Mouse (Mus musculus) activated CD4-positive, CD25-positive, alpha-beta regulatory T cell, adult 4 months (primary cell): ENCODE measurements at regions not wholly inside any gene's neighbourhood (a gene's known extent, or its start where the extent isn't known, plus 50 kb on each side); places are given as distances from the start of the nearest gene placed in this dataset.

Experiments used
- ATAC-seq: one replicate; pipeline ENCODE4 v1.8.0; 2017

- no peak for ATAC-seq
Observed at GRCm38 (mm10) chr5:39159651-39160050, 283.0 kb upstream of the Clnk start.

GRCm38 (mm10) chr5:39155763-39156162, 279.2 kb upstream of the Clnk start:
- ATAC-seq = no peak

DNA sequence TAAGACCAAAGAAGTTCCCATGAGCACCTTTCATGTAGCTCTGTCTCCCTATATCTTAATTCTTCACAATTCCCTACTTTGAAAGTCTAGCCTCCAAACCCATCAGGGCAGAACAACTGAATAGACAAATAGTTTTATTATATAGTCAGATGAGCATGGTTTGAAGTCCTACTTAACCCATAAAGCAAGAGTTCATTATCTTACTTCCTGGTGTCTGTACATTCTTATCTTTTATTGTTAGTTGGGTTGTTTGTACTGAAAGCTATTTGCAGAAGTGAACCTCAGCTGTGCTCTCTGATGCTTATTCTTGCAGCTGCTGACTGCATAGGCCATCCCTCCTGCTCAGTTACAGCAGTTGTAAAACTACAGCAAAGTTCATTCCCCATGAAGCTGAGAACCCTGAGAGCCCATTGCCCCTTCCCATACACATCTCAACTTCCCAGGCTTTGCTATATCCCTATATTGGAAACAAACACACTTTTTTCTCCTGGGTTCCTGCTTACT, 276.7 kb upstream of the Clnk start:
- no peak for ATAC-seq

DNA sequence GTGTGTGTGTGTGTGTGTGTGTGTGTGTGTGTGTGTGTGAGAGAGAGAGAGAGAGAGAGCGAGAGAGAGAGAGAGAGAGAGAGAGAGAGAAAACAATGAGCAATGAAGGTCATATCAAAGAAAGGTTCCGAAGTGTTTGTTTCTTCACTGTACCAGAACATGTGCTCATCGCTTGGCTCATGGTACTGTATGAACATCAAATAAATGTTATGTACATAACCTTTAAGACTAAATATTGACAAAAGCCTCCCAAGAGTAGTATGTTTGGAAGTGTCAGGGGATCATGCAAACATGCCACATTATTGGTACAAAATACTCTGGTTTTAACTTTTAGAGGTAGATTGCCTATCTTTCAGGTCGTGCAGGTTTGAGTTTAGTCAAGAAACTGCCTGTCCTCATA, 275.3 kb upstream of the Clnk start:
- ATAC-seq = no peak

DNA sequence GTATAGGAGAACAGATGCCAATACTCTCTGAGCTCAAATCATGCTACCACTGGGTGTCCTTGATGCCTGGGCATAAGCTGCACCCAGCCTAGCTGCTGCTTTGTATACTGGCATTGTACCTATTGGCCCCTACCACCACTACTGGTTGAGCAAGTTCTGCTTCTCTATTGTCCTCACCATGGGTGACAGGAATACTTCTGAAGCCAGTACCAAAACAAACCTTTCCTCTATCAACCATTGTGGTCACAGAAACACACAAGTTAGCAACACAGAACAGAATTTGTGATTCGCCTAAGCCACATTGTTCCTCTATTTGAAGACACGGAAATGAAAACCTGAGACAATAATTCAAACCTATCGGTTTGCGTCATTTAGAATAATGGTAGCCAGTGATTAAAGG, 274.3 kb upstream of the Clnk start:
- ATAC-seq = no peak

GRCm38 (mm10) chr5:39145658-39146057, 269.0 kb upstream of the Clnk start:
- no peak for ATAC-seq

DNA sequence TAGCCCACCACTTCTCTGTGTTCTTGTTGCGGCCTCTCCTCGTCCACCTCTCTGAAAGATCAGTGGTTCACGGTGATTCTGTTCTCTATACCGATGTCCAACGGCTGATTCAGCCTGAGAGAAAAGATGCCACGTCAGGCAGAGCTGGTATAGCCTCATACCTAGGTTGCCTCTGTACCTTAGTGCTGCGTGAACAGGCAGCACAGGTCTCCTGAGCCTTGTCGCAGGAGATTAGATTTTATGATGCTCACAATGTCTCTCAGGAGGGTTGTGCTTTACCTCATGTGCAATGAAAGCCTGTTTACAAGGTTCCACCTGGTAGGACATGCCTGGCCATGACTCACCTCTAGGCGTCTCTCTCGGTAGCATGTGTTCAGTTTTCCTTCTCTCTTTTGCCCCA, 267.6 kb upstream of the Clnk start:
- no peak for ATAC-seq

- ATAC-seq = no peak
Observed at GRCm38 (mm10) chr5:39143648-39144047, 267.0 kb upstream of the Clnk start.

DNA sequence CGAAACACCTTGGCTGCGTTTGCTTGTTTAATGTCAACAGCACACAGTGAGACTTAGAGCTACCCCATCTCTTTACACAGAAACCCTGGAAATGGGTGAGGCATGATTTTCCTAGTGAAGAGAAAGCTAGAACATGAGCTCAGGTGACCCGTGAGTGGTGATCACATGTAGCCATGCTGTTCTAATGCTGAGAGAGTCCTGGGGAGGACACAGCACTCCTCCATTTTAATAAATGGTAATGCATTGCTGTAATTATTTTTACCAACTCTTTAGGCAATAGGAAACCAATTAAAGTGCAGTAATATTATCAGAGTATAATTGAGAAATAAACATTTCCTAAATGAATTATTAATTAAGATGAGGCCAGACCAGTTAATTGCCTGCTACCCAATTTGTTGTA, 261.8 kb upstream of the Clnk start:
- no peak for ATAC-seq

- ATAC-seq = no peak
Observed at GRCm38 (mm10) chr5:39128931-39129330, 252.3 kb upstream of the Clnk start.

DNA sequence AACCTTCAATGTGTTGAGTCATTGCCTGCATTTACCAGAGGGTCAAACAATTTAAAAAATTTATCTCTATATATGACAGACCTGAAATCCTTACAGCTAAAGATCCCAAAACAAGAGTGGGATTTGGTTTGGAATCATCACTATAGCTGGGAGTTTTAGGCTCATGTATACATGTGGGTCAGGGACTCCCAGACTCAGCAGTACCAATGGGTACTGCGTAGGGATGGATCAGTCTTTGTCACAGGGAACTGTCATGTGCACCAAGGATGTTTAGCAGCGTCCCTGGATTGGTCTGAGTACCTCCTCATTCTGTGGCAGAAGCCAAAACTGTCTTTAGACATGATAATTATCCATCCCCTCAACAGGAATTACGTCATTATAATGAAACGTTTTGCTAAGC, 250.2 kb upstream of the Clnk start:
- no peak for ATAC-seq

GRCm38 (mm10) chr5:39126270-39126691, 249.7 kb upstream of the Clnk start:
- ATAC-seq = no peak

- no peak for ATAC-seq
Observed at GRCm38 (mm10) chr5:39110336-39110735, 233.7 kb upstream of the Clnk start.

DNA sequence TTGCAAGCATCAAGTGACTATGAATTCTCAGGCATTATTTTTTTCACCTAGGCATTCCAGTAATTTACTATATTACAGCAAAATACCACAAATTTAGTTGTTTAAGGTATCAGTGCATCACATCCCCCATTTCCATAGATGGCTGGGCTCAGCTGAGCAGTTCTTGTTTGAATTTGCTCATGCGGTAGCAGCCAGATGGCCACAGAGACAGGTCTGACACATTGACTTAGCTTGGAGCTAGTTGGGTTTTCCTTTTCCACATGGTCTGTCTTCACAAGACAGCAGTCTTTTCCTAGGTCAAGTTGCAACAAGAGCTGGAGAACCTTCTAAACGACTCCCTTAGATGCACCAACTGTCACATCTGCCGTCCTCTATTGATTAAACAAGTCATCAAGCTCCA, 232.9 kb upstream of the Clnk start:
- ATAC-seq = no peak

GRCm38 (mm10) chr5:39099113-39099512, 222.5 kb upstream of the Clnk start:
- no peak for ATAC-seq

DNA sequence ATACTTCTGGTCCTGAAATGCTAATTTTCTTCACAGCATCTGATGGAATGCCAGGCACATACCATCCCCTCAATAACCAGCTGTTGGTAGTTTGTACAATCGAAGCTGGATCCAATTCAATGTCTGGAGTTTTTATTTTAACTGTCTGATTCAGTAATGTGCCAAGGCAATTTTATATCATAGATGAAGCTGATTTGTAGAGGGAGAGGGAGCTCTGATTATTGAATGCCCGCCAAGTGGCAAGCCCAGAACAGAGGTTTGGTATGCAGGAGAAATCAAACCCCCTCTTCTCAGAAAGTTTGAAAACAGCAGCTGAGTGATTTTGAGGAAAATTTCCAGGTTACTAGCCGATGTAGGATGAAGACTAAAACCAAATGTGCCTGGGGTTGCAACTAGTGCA, 218.3 kb upstream of the Clnk start:
- no peak for ATAC-seq

GRCm38 (mm10) chr5:39076555-39077178, 200.1 kb upstream of the Clnk start:
- ATAC-seq = no peak

DNA sequence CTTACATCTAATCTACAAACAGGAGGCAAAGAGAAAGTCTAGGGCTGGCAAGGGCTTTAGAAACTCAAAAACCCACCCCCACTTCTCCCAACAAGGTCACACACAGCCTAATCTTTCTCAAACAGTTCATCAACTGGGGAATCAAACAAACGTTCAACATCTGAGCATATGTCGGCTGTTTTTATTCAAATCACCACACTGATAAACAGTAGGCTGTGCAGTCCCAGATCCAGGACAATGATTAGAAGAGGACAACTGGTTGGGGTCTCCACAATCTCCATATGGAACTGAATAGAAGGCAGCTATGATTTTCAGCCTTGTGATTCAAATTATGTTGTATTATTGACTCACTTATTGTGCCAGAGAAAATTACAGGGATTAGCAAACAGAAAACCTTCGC, 193.1 kb upstream of the Clnk start:
- ATAC-seq = no peak

DNA sequence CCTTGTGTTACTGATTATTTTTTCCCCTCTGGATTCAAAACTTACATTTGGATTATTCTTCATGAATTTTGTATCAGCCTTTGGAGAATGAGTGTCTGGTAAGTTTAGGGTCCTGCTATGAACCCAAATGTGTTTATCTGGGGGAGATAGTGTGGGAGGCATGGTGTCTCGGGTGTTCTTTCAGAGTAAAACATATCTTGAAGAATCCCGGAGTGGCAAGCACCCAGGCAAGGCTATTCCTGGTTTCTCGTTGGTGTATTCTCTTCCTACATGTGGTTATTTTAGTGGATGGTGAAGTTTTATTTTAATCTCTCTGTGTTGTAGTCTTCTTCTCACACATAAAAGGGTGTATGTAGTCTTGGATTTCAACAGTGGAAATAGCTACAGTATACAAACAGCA, 186.4 kb upstream of the Clnk start:
- no peak for ATAC-seq

DNA sequence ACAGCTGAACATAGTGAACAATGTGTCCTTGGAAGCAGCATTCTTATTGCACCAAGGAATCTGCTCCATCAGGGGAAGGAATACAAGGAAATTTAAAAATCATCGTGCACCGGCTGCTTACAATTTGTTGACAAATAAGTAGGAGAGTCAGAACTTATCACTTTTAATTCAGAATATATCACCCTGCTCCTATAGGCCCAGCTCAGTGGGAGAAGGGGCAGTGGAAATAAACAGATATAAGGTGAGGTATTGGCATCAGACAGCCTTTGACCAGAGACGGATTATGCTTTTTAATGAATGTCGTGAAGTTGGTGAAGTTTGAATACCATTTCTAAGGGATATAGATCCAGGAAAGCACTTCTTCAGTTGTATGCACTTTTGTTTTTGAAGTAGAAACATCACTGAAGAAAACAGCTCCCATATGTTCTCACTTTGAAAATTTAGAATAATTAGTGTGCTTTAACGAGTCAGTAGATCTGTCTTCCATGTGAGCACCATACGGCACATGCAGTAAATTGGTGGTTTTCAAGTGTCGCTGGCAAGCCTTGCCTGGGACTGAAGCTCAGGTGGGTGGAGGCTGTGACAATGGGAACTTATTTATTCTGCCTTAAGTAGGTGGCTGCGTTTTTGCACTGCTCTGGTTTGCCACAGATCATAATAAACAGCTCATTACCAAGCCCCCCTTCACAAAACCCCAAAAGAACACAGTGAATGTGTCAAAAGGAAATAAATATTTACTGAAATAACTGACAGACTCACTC, 176.1 kb upstream of the Clnk start:
- ATAC-seq = no peak

DNA sequence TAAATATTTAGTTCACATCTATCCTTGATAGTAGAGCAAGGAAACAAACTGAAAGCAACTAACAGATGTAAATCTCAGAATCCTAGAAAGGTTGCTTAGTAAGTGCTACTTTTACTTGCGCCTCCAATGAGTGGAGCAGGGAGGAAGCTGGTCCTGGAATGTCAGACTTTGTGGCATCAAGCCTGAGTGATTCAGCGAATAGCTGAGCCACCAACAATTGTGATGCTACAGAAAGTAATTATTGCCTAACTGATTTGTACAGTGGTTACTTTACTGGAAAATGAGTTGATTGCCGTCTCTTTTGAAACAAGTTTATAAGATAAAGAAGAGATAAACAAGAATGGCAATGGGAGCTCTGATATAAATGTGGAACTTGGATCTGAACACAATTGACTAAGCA, 173.9 kb upstream of the Clnk start:
- no peak for ATAC-seq

- ATAC-seq = no peak
Observed at GRCm38 (mm10) chr5:39049141-39049540, 172.5 kb upstream of the Clnk start.

DNA sequence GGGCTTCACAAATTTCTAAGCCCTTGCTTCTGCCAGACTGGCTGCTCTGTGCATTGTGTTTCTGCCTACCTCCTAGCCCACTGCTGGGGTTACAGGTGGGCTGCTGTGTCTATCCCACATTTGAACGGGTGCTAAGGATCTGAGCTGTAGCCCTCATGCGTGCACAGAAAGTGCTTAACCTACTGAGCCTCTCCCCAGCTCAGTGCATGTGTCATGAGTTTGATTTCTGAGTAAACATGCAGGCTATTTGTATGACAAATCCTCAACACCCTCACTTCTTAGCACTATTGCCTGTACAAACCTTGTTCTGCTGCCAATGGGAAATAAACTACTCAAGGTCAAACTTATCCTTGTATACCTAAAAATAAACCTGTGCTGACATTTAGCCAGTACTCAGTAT, 163.9 kb upstream of the Clnk start:
- ATAC-seq = no peak

- no peak for ATAC-seq
Observed at GRCm38 (mm10) chr5:39023241-39023640, 146.6 kb upstream of the Clnk start.

GRCm38 (mm10) chr5:39000643-39001042, 124.0 kb upstream of the Clnk start:
- ATAC-seq = no peak
